Mouse (Mus musculus): ENCODE results near the gene Mtus2.

DNA sequence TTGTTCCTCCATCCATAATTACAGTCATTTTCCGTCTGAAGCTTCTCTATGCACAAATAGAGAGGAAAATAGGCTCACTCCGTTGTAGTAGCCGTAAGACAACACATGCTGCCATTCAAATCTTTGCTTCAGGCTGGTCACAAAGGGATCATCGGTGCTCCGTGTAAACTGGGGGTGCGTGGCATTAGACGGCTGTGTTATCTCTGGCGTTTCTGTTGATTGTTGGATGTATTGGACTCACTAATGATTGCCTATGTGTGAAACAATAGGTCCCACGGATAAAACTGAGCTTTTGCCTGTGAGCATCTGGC, 196.2 kb downstream of the Mtus2 start:
- TF ChIP-seq CTCF (IDR thresholded peaks at IDR 0.05; ENCODE audit: low read depth, low read length) = no peak
- TF ChIP-seq POLR2A (IDR thresholded peaks at IDR 0.05; ENCODE audit: extremely low read depth, insufficient read depth, low read length) = no peak
